Mouse (Mus musculus) cortical plate, adult 2 months (tissue): ENCODE measurements around the gene Schip1. TPM values are rescaled to one million over a fixed set of nuclear protein-coding genes. Genes with fewer than 3 reads are reported as not detected.

Experiments
- H3K27ac ChIP-seq: fragments of 200-500 bp; 2 replicates; pipeline ENCODE4 v1.5.1; 2012; ENCODE audit warnings: low read length, control low read depth, inconsistent platforms; ENCODE audit not compliant: insufficient read depth
- H3K4me1 ChIP-seq: fragments of 200-500 bp; 2 replicates; pipeline ENCODE4 v1.6.1; 2011; ENCODE audit warnings: low read length; ENCODE audit not compliant: control insufficient read depth, insufficient read depth
- H3K4me3 ChIP-seq: fragments of 200-500 bp; 2 replicates; pipeline ENCODE4 v1.5.1; 2011; ENCODE audit warnings: mild to moderate bottlenecking, low read length, control low read depth; ENCODE audit not compliant: insufficient read depth
- CTCF ChIP-seq: fragments of 200-500 bp; IDR thresholded peaks from 2 replicates; pipeline ENCODE4 v1.5.1; 2011; ENCODE audit warnings: mild to moderate bottlenecking, control low read depth, low read length; ENCODE audit not compliant: insufficient read depth; ENCODE audit errors: extremely low read depth
- POLR2A ChIP-seq: fragments of 200-500 bp; IDR thresholded peaks from 2 replicates; pipeline ENCODE4 v1.6.1; 2011; ENCODE audit warnings: mild to moderate bottlenecking, low read length, control low read depth; ENCODE audit not compliant: insufficient read depth; ENCODE audit errors: extremely low read depth
- polyA plus RNA-seq: library from polyadenylated mRNA; depleted of rRNA; stranded (reverse); fragments of >200 nt; gene quantifications from 2 replicates; pipeline ENCODE4 v1.2.3, GENCODE M21; 2012

Gene Schip1
- polyA plus RNA-seq, 1 experiment: 207 TPM

DNA sequence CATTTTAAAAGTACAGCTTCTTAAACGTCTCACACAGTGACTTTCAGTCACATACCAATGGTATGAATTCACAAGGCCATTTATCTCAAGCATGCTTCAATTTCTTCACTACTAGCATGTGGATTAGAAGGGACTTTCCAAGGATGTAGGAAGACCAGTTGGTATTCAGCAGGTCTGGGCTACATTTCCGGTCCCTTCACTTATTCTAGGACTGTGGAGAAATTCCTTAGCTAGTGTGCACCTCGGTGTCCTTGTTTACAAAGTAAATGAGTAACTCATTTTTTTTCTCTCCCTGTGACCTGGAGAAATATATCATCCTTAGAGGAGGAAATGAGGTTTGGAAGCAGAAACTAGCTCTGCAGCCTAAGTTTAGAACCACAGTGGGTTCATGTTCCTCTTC is 405.5 kb downstream of the Schip1 start:
- no peaks in the 10 kb centered on the region for H3K4me1 ChIP-seq
- no peak overlapping the region for H3K27ac ChIP-seq
- TF ChIP-seq POLR2A (no peak), CTCF (no peak)
- no peak overlapping the region for H3K4me3 ChIP-seq

DNA sequence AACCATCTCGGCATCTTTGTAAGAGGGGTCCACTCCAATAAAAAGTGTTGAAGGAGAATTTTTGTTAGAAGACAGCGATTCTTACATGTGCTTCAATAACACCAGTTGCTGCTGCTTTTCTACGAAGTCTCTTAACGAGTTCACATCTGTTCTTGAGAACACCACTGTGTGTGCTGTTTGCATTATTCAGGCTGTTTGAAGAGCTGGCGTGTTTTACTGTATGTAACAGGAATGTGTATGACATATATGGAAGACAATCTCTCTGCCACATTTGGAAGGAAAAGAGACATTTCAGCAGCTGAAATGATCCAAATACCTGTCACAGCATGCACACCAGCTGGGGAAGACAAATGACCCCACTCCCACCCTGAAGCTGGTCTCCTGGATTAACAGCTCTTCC is 406.0 kb downstream of the Schip1 start:
- TF ChIP-seq CTCF (no peak), POLR2A (no peak)
- H3K4me3 ChIP-seq: no peak overlapping the region
- no peak overlapping the region for H3K27ac ChIP-seq
- no peaks in the 10 kb centered on the region for H3K4me1 ChIP-seq

GRCm38 (mm10) chr3:68476336-68476735 is 411.7 kb downstream of the Schip1 start:
- TF ChIP-seq CTCF: no peak
- TF ChIP-seq POLR2A: no peak
- no peak overlapping the region for H3K27ac ChIP-seq
- no peaks in the 10 kb centered on the region for H3K4me1 ChIP-seq
- no peak overlapping the region for H3K4me3 ChIP-seq

- no peaks in the 10 kb centered on the region for H3K4me1 ChIP-seq
- no peak for TF ChIP-seq CTCF
- no peak for TF ChIP-seq POLR2A
- no peak overlapping the region for H3K27ac ChIP-seq
- no peak overlapping the region for H3K4me3 ChIP-seq
Measured at GRCm38 (mm10) chr3:68477478-68477877, 412.9 kb downstream of the Schip1 start.

DNA sequence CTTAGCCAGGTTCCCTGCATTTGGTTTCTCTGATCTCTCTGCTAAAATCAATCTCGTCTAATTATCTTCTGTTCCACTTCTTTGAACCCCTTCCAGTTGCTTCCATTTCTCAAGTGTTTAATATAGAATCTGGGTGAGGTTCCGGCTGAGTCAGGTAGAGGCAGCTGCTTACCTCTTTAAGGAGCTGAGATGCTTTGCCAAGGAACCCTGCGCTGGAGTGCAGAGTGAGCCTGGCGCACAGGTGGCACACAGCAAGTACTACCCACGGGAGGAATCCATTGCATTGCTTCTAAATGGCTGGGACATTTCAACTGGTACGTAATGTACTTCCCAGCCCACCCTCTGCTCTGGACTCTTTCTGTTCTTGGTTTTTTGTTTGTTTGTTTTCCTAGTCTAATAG is 414.7 kb downstream of the Schip1 start:
- Histone ChIP-seq H3K4me3 (no peak overlapping the region), H3K27ac (no peak overlapping the region), H3K4me1 (no peaks in the 10 kb centered on the region)
- TF ChIP-seq CTCF (no peak), POLR2A (no peak)

- TF ChIP-seq CTCF (no peak), POLR2A (no peak)
- H3K4me3 ChIP-seq: no peak overlapping the region
- H3K4me1 ChIP-seq: no peaks in the 10 kb centered on the region
- H3K27ac ChIP-seq: no peak overlapping the region
Measured at GRCm38 (mm10) chr3:68483517-68483916, 418.9 kb downstream of the Schip1 start.

DNA sequence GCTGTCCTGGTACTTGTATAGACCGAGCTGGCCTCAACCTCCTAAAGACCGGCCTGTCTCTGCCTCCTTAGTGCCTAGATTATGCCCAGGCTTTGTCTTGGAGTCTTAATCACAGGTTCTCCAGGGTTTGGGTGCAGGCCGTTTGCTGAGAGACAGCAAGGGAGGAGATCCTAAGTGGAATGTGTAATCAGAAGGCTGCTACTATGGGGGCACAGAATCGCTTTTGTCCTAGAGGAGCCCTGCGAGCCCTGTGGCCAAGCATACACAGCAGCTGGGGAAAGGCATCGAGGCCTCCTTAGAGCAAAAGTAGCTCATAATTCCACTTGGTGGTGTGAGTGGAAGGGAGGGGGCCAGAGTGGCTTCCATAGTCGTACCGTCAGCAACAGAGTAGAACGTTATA is 419.4 kb downstream of the Schip1 start:
- no peak for TF ChIP-seq POLR2A
- no peak for TF ChIP-seq CTCF
- Histone ChIP-seq H3K4me3 (no peak overlapping the region), H3K27ac (no peak overlapping the region), H3K4me1 (no peaks in the 10 kb centered on the region)

GRCm38 (mm10) chr3:68484561-68484960 is 420.0 kb downstream of the Schip1 start:
- Histone ChIP-seq H3K27ac (no peak overlapping the region), H3K4me3 (no peak overlapping the region), H3K4me1 (no peaks in the 10 kb centered on the region)
- TF ChIP-seq CTCF (no peak), POLR2A (no peak)

DNA sequence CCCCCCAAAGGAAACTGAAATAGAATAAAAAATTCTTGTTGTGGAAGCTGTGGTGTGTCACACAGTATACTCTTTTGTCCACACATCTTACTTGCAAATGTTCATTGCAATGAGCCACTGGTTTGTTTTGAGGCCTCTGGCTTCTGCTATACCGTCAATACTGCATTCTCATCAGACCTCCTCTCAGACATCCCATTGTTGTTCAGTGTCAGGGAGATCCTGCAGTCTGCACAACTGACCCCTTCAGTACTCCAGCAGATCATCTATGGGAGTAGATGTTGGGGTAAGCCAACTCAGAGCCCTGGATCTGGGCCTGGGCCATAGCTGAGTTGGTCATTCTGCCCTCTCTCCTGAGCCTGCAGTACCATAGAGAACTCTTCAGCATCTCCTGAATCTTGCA is 423.0 kb downstream of the Schip1 start:
- Histone ChIP-seq H3K4me1 (no peaks in the 10 kb centered on the region), H3K27ac (no peak overlapping the region), H3K4me3 (no peak overlapping the region)
- TF ChIP-seq POLR2A: no peak
- no peak for TF ChIP-seq CTCF

DNA sequence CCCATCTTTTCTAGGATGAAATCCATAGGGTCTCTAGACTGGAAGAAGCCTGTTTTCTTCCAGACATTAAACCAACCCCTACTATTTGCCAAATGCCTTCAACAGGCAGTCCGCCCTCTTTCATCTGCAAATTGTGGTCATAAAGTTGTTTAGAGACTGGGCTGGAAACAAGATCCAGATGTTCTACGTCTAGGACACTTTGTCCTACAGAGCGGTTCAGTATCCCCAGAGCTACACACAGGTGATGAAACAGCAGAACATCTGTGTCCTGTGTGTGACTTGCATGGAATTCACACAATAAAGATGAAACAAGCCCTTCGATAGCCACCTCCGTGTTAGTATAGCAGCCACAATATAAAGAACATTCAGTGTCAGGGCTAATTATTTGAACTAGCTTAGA is 423.7 kb downstream of the Schip1 start:
- TF ChIP-seq CTCF: no peak
- TF ChIP-seq POLR2A: no peak
- Histone ChIP-seq H3K4me3 (no peak overlapping the region), H3K4me1 (no peaks in the 10 kb centered on the region), H3K27ac (no peak overlapping the region)

- TF ChIP-seq POLR2A (no peak), CTCF (no peak)
- no peak overlapping the region for H3K4me3 ChIP-seq
- H3K4me1 ChIP-seq: no peaks in the 10 kb centered on the region
- H3K27ac ChIP-seq: no peak overlapping the region
Measured at GRCm38 (mm10) chr3:68491516-68491915, 426.9 kb downstream of the Schip1 start.
